Mouse (Mus musculus) hindbrain, embryonic 10.5 days (tissue): ENCODE results near the gene Asxl1. TPM values are rescaled to one million over a fixed set of nuclear protein-coding genes. Genes with fewer than 3 reads are reported as not detected.
A peak's percentile ranks its signal among the peaks of the same experiment; 100 is the strongest.

Source experiments
- DNase-seq: peaks from one replicate; pipeline ENCODE4 v3.0.0-alpha.2; 2017; ENCODE audit warnings: low spot score
- H3K27ac ChIP-seq: fragments of 300-500 bp; sonication (generic); 2 replicates; pipeline ENCODE4 v1.5.1; 2016; ENCODE audit warnings: mild to moderate bottlenecking, moderate library complexity
- H3K27me3 ChIP-seq: fragments of 300-500 bp; sonication (generic); 2 replicates; pipeline ENCODE4 v1.6.1; 2016; ENCODE audit warnings: mild to moderate bottlenecking; ENCODE audit not compliant: poor library complexity, insufficient read depth, severe bottlenecking
- H3K36me3 ChIP-seq: fragments of 300-500 bp; sonication (generic); 2 replicates; pipeline ENCODE4 v1.6.1; 2016; ENCODE audit warnings: mild to moderate bottlenecking, moderate library complexity
- H3K4me1 ChIP-seq: fragments of 300-500 bp; sonication (generic); replicated peaks from 2 replicates; pipeline ENCODE4 v1.6.1; 2016; ENCODE audit warnings: mild to moderate bottlenecking
- H3K4me3 ChIP-seq: fragments of 300-500 bp; sonication (generic); 2 replicates; pipeline ENCODE4 v1.5.1; 2016; ENCODE audit warnings: mild to moderate bottlenecking, moderate library complexity
- H3K9me3 ChIP-seq: fragments of 300-500 bp; sonication (generic); 2 replicates; pipeline ENCODE4 v1.6.1; 2016; ENCODE audit warnings: mild to moderate bottlenecking, moderate library complexity
- WGBS: fragments of 180-500 bp; shearing (Covaris S2); methylation state at CpG from one replicate; pipeline ENCODE4 v1.1.7; 2016; 5-methylcytosine and 5-hydroxymethylcytosine counted together
- polyA plus RNA-seq: library from polyadenylated mRNA; unstranded; fragments of >200 nt; fragmentation: Nextera tagmentation; extraction: Ambion mirVana; gene quantifications from 2 replicates; pipeline ENCODE4 v1.2.1, GENCODE M21; 2016

Gene Asxl1
- 11.7 and 13.4 TPM in 2 replicates for polyA plus RNA-seq

- peak; percentile 99 for DNase-seq
- Histone ChIP-seq H3K9me3 (no peaks in the 10 kb centered on the region), H3K27me3 (no peaks in the 10 kb centered on the region), H3K36me3 (peaks cover 22% of the 10 kb centered on the region), H3K4me1 (peaks cover 43% of the 10 kb centered on the region), H3K4me3 (peak within 1 kb of the TSS; percentile 90), H3K27ac (peak within 1 kb of the TSS; percentile 99)
- under 1% methylated on average over 77 of the region's 79 CpGs for WGBS
Measured at GRCm38 (mm10) chr2:153345454-153346220, at the start of gene Asxl1. Gene Asxl1, plus strand, starts transcription at chr2:153345829.

GRCm38 (mm10) chr2:153297771-153298170 is 47.9 kb upstream of the Asxl1 start:
- Histone ChIP-seq H3K4me3 (no peak overlapping the region), H3K4me1 (0 out of 2 replicates have a peak, but pooled peaks cover 5% of the 10 kb centered on the region), H3K36me3 (no peaks in the 10 kb centered on the region; the same call in 1 of the 2 replicates), H3K27me3 (no peaks in the 10 kb centered on the region), H3K9me3 (no peaks in the 10 kb centered on the region), H3K27ac (no peak overlapping the region)
- DNase-seq: no peak
- 86% methylated on average over 4 of the region's 4 CpGs for WGBS

GRCm38 (mm10) chr2:153298460-153298859 is 47.2 kb upstream of the Asxl1 start:
- DNase-seq: no peak

GRCm38 (mm10) chr2:153298863-153299262 is 46.8 kb upstream of the Asxl1 start:
- DNase-seq: no peak
- no peak overlapping the region for H3K4me3 ChIP-seq
- H3K36me3 ChIP-seq: no peaks in the 10 kb centered on the region; the same call in 1 of the 2 replicates
- 81% methylated on average over 4 of the region's 4 CpGs for WGBS
- H3K4me1 ChIP-seq: no peaks in the 10 kb centered on the region
- no peak overlapping the region for H3K27ac ChIP-seq
- H3K27me3 ChIP-seq: no peaks in the 10 kb centered on the region
- no peaks in the 10 kb centered on the region for H3K9me3 ChIP-seq

More at GRCm38 (mm10) chr2:153298460-153298859, 47.2 kb upstream of the Asxl1 start:
- H3K27ac ChIP-seq: no peak overlapping the region
- H3K4me3 ChIP-seq: no peak overlapping the region
- WGBS: 78% methylated on average over 4 of the region's 4 CpGs
- no peaks in the 10 kb centered on the region for H3K4me1 ChIP-seq
- no peaks in the 10 kb centered on the region; the same call in 1 of the 2 replicates for H3K36me3 ChIP-seq
- no peaks in the 10 kb centered on the region for H3K9me3 ChIP-seq
- no peaks in the 10 kb centered on the region for H3K27me3 ChIP-seq

GRCm38 (mm10) chr2:153301123-153301522 is 44.5 kb upstream of the Asxl1 start:
- no peak for DNase-seq
- no peak overlapping the region for H3K4me3 ChIP-seq
- no peaks in the 10 kb centered on the region for H3K36me3 ChIP-seq
- no peaks in the 10 kb centered on the region for H3K27me3 ChIP-seq
- H3K4me1 ChIP-seq: no peaks in the 10 kb centered on the region
- no peaks in the 10 kb centered on the region for H3K9me3 ChIP-seq
- 93% methylated on average over 5 of the region's 5 CpGs for WGBS
- H3K27ac ChIP-seq: no peak overlapping the region

GRCm38 (mm10) chr2:153305240-153305639 is 40.4 kb upstream of the Asxl1 start:
- Histone ChIP-seq H3K4me3 (no peak overlapping the region), H3K27ac (no peak overlapping the region), H3K27me3 (no peaks in the 10 kb centered on the region), H3K4me1 (no peaks in the 10 kb centered on the region), H3K36me3 (no peaks in the 10 kb centered on the region), H3K9me3 (no peaks in the 10 kb centered on the region)
- no peak for DNase-seq
- WGBS: 87% methylated on average over 6 of the region's 6 CpGs

GRCm38 (mm10) chr2:153308586-153308985 is 37.0 kb upstream of the Asxl1 start:
- no peak overlapping the region for H3K27ac ChIP-seq
- DNase-seq: no peak
- peaks cover 7% of the 10 kb centered on the region; the same call in 1 of the 2 replicates for H3K36me3 ChIP-seq
- no peaks in the 10 kb centered on the region for H3K27me3 ChIP-seq
- no peak overlapping the region for H3K4me3 ChIP-seq
- H3K9me3 ChIP-seq: no peaks in the 10 kb centered on the region
- 90% methylated on average over 7 of the region's 7 CpGs for WGBS
- no peaks in the 10 kb centered on the region for H3K4me1 ChIP-seq

GRCm38 (mm10) chr2:153309106-153309505 is 36.5 kb upstream of the Asxl1 start:
- Histone ChIP-seq H3K4me1 (no peaks in the 10 kb centered on the region), H3K27ac (no peak overlapping the region), H3K9me3 (no peaks in the 10 kb centered on the region), H3K4me3 (no peak overlapping the region), H3K36me3 (peaks cover 7% of the 10 kb centered on the region; the same call in 1 of the 2 replicates), H3K27me3 (no peaks in the 10 kb centered on the region)
- WGBS: 81% methylated on average over 8 of the region's 8 CpGs
- no peak for DNase-seq

- no peak for DNase-seq
- Histone ChIP-seq H3K27me3 (no peaks in the 10 kb centered on the region), H3K9me3 (no peaks in the 10 kb centered on the region), H3K4me3 (no peak overlapping the region), H3K36me3 (peaks cover 7% of the 10 kb centered on the region; the same call in 1 of the 2 replicates), H3K4me1 (no peaks in the 10 kb centered on the region), H3K27ac (no peak overlapping the region)
- 90% methylated on average over 6 of the region's 6 CpGs for WGBS
Measured at GRCm38 (mm10) chr2:153310228-153310627, 35.4 kb upstream of the Asxl1 start.

GRCm38 (mm10) chr2:153312884-153313283 is 32.7 kb upstream of the Asxl1 start:
- no peaks in the 10 kb centered on the region for H3K9me3 ChIP-seq
- WGBS: 93% methylated on average over 9 of the region's 9 CpGs
- no peaks in the 10 kb centered on the region for H3K4me1 ChIP-seq
- no peaks in the 10 kb centered on the region for H3K27me3 ChIP-seq
- no peak overlapping the region for H3K27ac ChIP-seq
- no peak for DNase-seq
- peaks cover 27% of the 10 kb centered on the region for H3K36me3 ChIP-seq
- H3K4me3 ChIP-seq: no peak overlapping the region

- Histone ChIP-seq H3K4me3 (no peak overlapping the region), H3K4me1 (no peaks in the 10 kb centered on the region), H3K27me3 (no peaks in the 10 kb centered on the region), H3K9me3 (no peaks in the 10 kb centered on the region), H3K36me3 (peaks cover 75% of the 10 kb centered on the region), H3K27ac (no peak overlapping the region)
- WGBS: 95% methylated on average over 4 of the region's 4 CpGs
- no peak for DNase-seq
Measured at GRCm38 (mm10) chr2:153318408-153318807, 27.2 kb upstream of the Asxl1 start.

GRCm38 (mm10) chr2:153319036-153319643 is 26.5 kb upstream of the Asxl1 start:
- Histone ChIP-seq H3K27me3 (no peaks in the 10 kb centered on the region), H3K9me3 (no peaks in the 10 kb centered on the region), H3K4me1 (no peaks in the 10 kb centered on the region), H3K4me3 (no peak overlapping the region), H3K36me3 (peaks cover 81% of the 10 kb centered on the region), H3K27ac (no peak overlapping the region)
- WGBS: 86% methylated on average over 8 of the region's 8 CpGs
- DNase-seq: no peak

- no peak for DNase-seq
- Histone ChIP-seq H3K4me1 (no peaks in the 10 kb centered on the region), H3K9me3 (no peaks in the 10 kb centered on the region), H3K27ac (no peak overlapping the region), H3K4me3 (no peak overlapping the region), H3K27me3 (no peaks in the 10 kb centered on the region), H3K36me3 (peaks cover 93% of the 10 kb centered on the region)
- 85% methylated on average over 9 of the region's 9 CpGs for WGBS
Measured at GRCm38 (mm10) chr2:153325706-153326376, 19.8 kb upstream of the Asxl1 start.
